Mouse (Mus musculus): ENCODE measurements around the gene Rfxank. TPM values are rescaled to one million over a fixed set of nuclear protein-coding genes. Genes with fewer than 3 reads are reported as not detected.

Gene Rfxank
- polyA plus RNA-seq, 1 experiment from 2014 or later: 7.1 TPM

GRCm38 (mm10) chr8:70147678-70148607 is 9.0 kb upstream of the Rfxank start:
- H3K9me3 ChIP-seq (replicated peaks): no peaks in the 10 kb centered on the region
- peaks cover 11% of the 10 kb centered on the region for H3K4me1 ChIP-seq (replicated peaks)
- WGBS (ENCODE audit: insufficient replicate concordance): 61% methylated on average over 7 of the region's 7 CpGs
- peaks cover 37% of the 10 kb centered on the region for H3K36me3 ChIP-seq
- H3K4me3 ChIP-seq (replicated peaks): no peak overlapping the region
- ATAC-seq (ENCODE audit: low read depth) (no peak), DNase-seq (no peak)
- H3K27ac ChIP-seq: no peak overlapping the region
- H3K9ac ChIP-seq: no peak overlapping the region
- H3K27me3 ChIP-seq: peaks cover under 1% of the 10 kb centered on the region; the same call in 1 of the 2 replicates
- H3K4me2 ChIP-seq: no peak overlapping the region

GRCm38 (mm10) chr8:70139981-70140380 is 1.0 kb upstream of the Rfxank start:
- H3K9me3 ChIP-seq (replicated peaks): no peaks in the 10 kb centered on the region
- no peaks in the 10 kb centered on the region for H3K27me3 ChIP-seq
- peak overlapping the region; percentile 79 for H3K4me2 ChIP-seq
- 6% methylated on average over 9 of the region's 9 CpGs for WGBS (ENCODE audit: insufficient replicate concordance)
- H3K4me1 ChIP-seq (replicated peaks): peaks cover 26% of the 10 kb centered on the region
- H3K4me3 ChIP-seq (replicated peaks): peak overlapping the region; percentile 87
- ATAC-seq (ENCODE audit: low read depth) (no peak), DNase-seq (no peak)
- H3K27ac ChIP-seq: peak overlapping the region; percentile 92
- peak overlapping the region; percentile 83 for H3K9ac ChIP-seq
- H3K36me3 ChIP-seq: peaks cover 47% of the 10 kb centered on the region

- no peak for DNase-seq
- peak overlapping the region; percentile 79 for H3K4me2 ChIP-seq
- WGBS (ENCODE audit: insufficient replicate concordance): 71% methylated on average over 4 of the region's 4 CpGs
- no peak for ATAC-seq (ENCODE audit: low read depth)
- no peaks in the 10 kb centered on the region for H3K27me3 ChIP-seq
- H3K9me3 ChIP-seq (replicated peaks): no peaks in the 10 kb centered on the region
- peak overlapping the region; percentile 80 for H3K9ac ChIP-seq
- peak overlapping the region; percentile 87 for H3K4me3 ChIP-seq (replicated peaks)
- H3K27ac ChIP-seq: peak overlapping the region; percentile 84; the same call in 1 of the 2 replicates
- peaks cover 50% of the 10 kb centered on the region for H3K36me3 ChIP-seq
- H3K4me1 ChIP-seq (replicated peaks): peaks cover 47% of the 10 kb centered on the region
Measured at GRCm38 (mm10) chr8:70137890-70138289, 1.1 kb downstream of the Rfxank start.

- H3K4me2 ChIP-seq: no peak overlapping the region
- WGBS (ENCODE audit: insufficient replicate concordance): 77% methylated on average over 4 of the region's 4 CpGs
- DNase-seq (no peak), ATAC-seq (ENCODE audit: low read depth) (no peak)
- no peaks in the 10 kb centered on the region for H3K27me3 ChIP-seq
- H3K9me3 ChIP-seq (replicated peaks): no peaks in the 10 kb centered on the region
- H3K27ac ChIP-seq: no peak overlapping the region
- no peak overlapping the region for H3K9ac ChIP-seq
- H3K4me3 ChIP-seq (replicated peaks): no peak overlapping the region
- peaks cover 46% of the 10 kb centered on the region for H3K36me3 ChIP-seq
- peaks cover 60% of the 10 kb centered on the region for H3K4me1 ChIP-seq (replicated peaks)
Measured at GRCm38 (mm10) chr8:70136591-70136990, 2.4 kb downstream of the Rfxank start.

- H3K4me3 ChIP-seq (replicated peaks): no peak overlapping the region
- H3K36me3 ChIP-seq: peaks cover 46% of the 10 kb centered on the region
- 82% methylated on average over 9 of the region's 9 CpGs for WGBS (ENCODE audit: insufficient replicate concordance)
- H3K9ac ChIP-seq: no peak overlapping the region
- DNase-seq (peak; percentile 19), ATAC-seq (ENCODE audit: low read depth) (no peak)
- no peaks in the 10 kb centered on the region for H3K9me3 ChIP-seq (replicated peaks)
- H3K4me2 ChIP-seq: no peak overlapping the region
- H3K4me1 ChIP-seq (replicated peaks): peaks cover 60% of the 10 kb centered on the region
- H3K27me3 ChIP-seq: no peaks in the 10 kb centered on the region
- H3K27ac ChIP-seq: no peak overlapping the region
Measured at GRCm38 (mm10) chr8:70134931-70135330, 4.0 kb downstream of the Rfxank start.

GRCm38 (mm10) chr8:70134086-70134485 is 4.9 kb downstream of the Rfxank start:
- Histone ChIP-seq H3K27ac (no peak overlapping the region), H3K4me3 (replicated peaks) (no peak overlapping the region), H3K27me3 (no peaks in the 10 kb centered on the region), H3K9me3 (replicated peaks) (no peaks in the 10 kb centered on the region), H3K9ac (no peak overlapping the region), H3K36me3 (peaks cover 46% of the 10 kb centered on the region), H3K4me2 (no peak overlapping the region), H3K4me1 (replicated peaks) (peaks cover 67% of the 10 kb centered on the region)
- ATAC-seq (ENCODE audit: low read depth): no peak
- DNase-seq: no peak
- WGBS (ENCODE audit: insufficient replicate concordance): 92% methylated on average over 5 of the region's 5 CpGs

- Histone ChIP-seq H3K4me1 (replicated peaks) (peaks cover 54% of the 10 kb centered on the region), H3K9me3 (replicated peaks) (no peaks in the 10 kb centered on the region), H3K27ac (peak within 1 kb of the TSS; percentile 50), H3K4me2 (peak within 1 kb of the TSS; percentile 82), H3K9ac (peak within 1 kb of the TSS; percentile 77), H3K27me3 (no peaks in the 10 kb centered on the region), H3K4me3 (replicated peaks) (peak within 1 kb of the TSS; percentile 78), H3K36me3 (peaks cover 42% of the 10 kb centered on the region)
- under 1% methylated on average over 37 of the region's 37 CpGs for WGBS (ENCODE audit: insufficient replicate concordance)
- ATAC-seq (ENCODE audit: low read depth) (peak; percentile 84), DNase-seq (peak; percentile 82)
Measured at GRCm38 (mm10) chr8:70131166-70131883, 7.6 kb downstream of the Rfxank start, which contains the start of gene Nr2c2ap. Gene Nr2c2ap, plus strand, starts transcription at chr8:70131333.

GRCm38 (mm10) chr8:70130066-70130465 is 8.9 kb downstream of the Rfxank start:
- Histone ChIP-seq H3K4me1 (replicated peaks) (peaks cover 53% of the 10 kb centered on the region), H3K9me3 (replicated peaks) (no peaks in the 10 kb centered on the region), H3K27ac (no peak overlapping the region), H3K36me3 (peaks cover 29% of the 10 kb centered on the region), H3K4me3 (replicated peaks) (no peak overlapping the region), H3K4me2 (no peak overlapping the region), H3K27me3 (peaks cover 8% of the 10 kb centered on the region; the same call in 1 of the 2 replicates), H3K9ac (no peak overlapping the region)
- DNase-seq: no peak
- WGBS (ENCODE audit: insufficient replicate concordance): 76% methylated on average over 3 of the region's 3 CpGs
- ATAC-seq (ENCODE audit: low read depth): no peak

GRCm38 (mm10) chr8:70129309-70129952 is 9.5 kb downstream of the Rfxank start:
- H3K9ac ChIP-seq: no peak overlapping the region
- ATAC-seq (ENCODE audit: low read depth) (no peak), DNase-seq (no peak)
- no peak overlapping the region for H3K27ac ChIP-seq
- H3K4me2 ChIP-seq: no peak overlapping the region
- peaks cover 13% of the 10 kb centered on the region for H3K27me3 ChIP-seq
- 67% methylated on average over 9 of the region's 9 CpGs for WGBS (ENCODE audit: insufficient replicate concordance)
- H3K9me3 ChIP-seq (replicated peaks): no peaks in the 10 kb centered on the region
- no peak overlapping the region for H3K4me3 ChIP-seq (replicated peaks)
- peaks cover 23% of the 10 kb centered on the region for H3K36me3 ChIP-seq
- peaks cover 47% of the 10 kb centered on the region for H3K4me1 ChIP-seq (replicated peaks)

- DNase-seq: no peak
Measured at GRCm38 (mm10) chr8:70128435-70128834, 10.5 kb downstream of the Rfxank start.

GRCm38 (mm10) chr8:70124992-70125391 is 14.0 kb downstream of the Rfxank start:
- Histone ChIP-seq H3K9ac (no peak overlapping the region), H3K9me3 (replicated peaks) (no peaks in the 10 kb centered on the region), H3K27ac (no peak overlapping the region), H3K27me3 (peaks cover 41% of the 10 kb centered on the region), H3K4me3 (replicated peaks) (no peak overlapping the region), H3K4me2 (no peak overlapping the region), H3K4me1 (replicated peaks) (peaks cover 8% of the 10 kb centered on the region), H3K36me3 (no peaks in the 10 kb centered on the region)
- DNase-seq: no peak
- 49% methylated on average over 8 of the region's 8 CpGs for WGBS (ENCODE audit: insufficient replicate concordance)
- no peak for ATAC-seq (ENCODE audit: low read depth)

More at GRCm38 (mm10) chr8:70128435-70128834, 10.5 kb downstream of the Rfxank start:
- WGBS (ENCODE audit: insufficient replicate concordance): 62% methylated on average over 3 of the region's 3 CpGs
- H3K27ac ChIP-seq: no peak overlapping the region
- H3K9ac ChIP-seq: 0 out of 2 replicates have a peak overlapping the region, but pooled peaks have one; percentile 10
- no peak overlapping the region for H3K4me2 ChIP-seq
- H3K9me3 ChIP-seq (replicated peaks): no peaks in the 10 kb centered on the region
- ATAC-seq (ENCODE audit: low read depth): no peak
- peaks cover 37% of the 10 kb centered on the region for H3K4me1 ChIP-seq (replicated peaks)
- H3K4me3 ChIP-seq (replicated peaks): no peak overlapping the region
- H3K36me3 ChIP-seq: peaks cover 13% of the 10 kb centered on the region
- peaks cover 14% of the 10 kb centered on the region for H3K27me3 ChIP-seq
